Mouse (Mus musculus) hindbrain, embryonic 11.5 days (tissue): ENCODE measurements around the gene Arfgap2. TPM values are rescaled to one million over a fixed set of nuclear protein-coding genes. Genes with fewer than 3 reads are reported as not detected.
A peak's percentile ranks its signal among the peaks of the same experiment; 100 is the strongest.

ENCODE experiments used
- ATAC-seq: fragments of 200-750 bp; cut with Nextera tagmentation; 2 replicates; pipeline ENCODE4 v1.8.0; 2017; ENCODE audit warnings: mild to moderate bottlenecking, moderate TSS enrichment, moderate library complexity; ENCODE audit not compliant: low FRiP score
- DNase-seq: peaks from one replicate; pipeline ENCODE4 v3.0.0-alpha.2; 2015; ENCODE audit warnings: low spot score
- H3K27ac ChIP-seq: fragments of 300-500 bp; sonication (generic); 2 replicates; pipeline ENCODE4 v1.5.1; 2014; ENCODE audit warnings: mild to moderate bottlenecking, low read depth, low read length
- H3K27me3 ChIP-seq: fragments of 300-500 bp; sonication (generic); 2 replicates; pipeline ENCODE4 v1.6.1; 2014; ENCODE audit warnings: mild to moderate bottlenecking, low read length, moderate library complexity, mixed read lengths; ENCODE audit not compliant: control insufficient read depth, insufficient read depth
- H3K36me3 ChIP-seq: fragments of 300-500 bp; sonication (generic); 2 replicates; pipeline ENCODE4 v1.6.1; 2014; ENCODE audit warnings: mild to moderate bottlenecking, low read length, moderate library complexity, mixed read lengths; ENCODE audit not compliant: control insufficient read depth, insufficient read depth
- H3K4me1 ChIP-seq: fragments of 300-500 bp; sonication (generic); replicated peaks from 2 replicates; pipeline ENCODE4 v1.6.1; 2014; ENCODE audit warnings: low read length, mixed read lengths; ENCODE audit not compliant: control insufficient read depth, insufficient read depth
- H3K4me2 ChIP-seq: fragments of 300-500 bp; sonication (generic); replicated peaks from 2 replicates; pipeline ENCODE4 v1.6.1; 2014; ENCODE audit warnings: mild to moderate bottlenecking, low read depth, low read length
- H3K4me3 ChIP-seq: fragments of 300-500 bp; sonication (generic); 2 replicates; pipeline ENCODE4 v1.5.1; 2014; ENCODE audit warnings: low read depth, low read length
- H3K9ac ChIP-seq: fragments of 300-500 bp; sonication (generic); 2 replicates; pipeline ENCODE4 v1.6.1; 2014; ENCODE audit warnings: low read depth, low read length
- H3K9me3 ChIP-seq: fragments of 300-500 bp; sonication (generic); 2 replicates; pipeline ENCODE4 v1.6.1; 2016; ENCODE audit warnings: low read length; ENCODE audit not compliant: control insufficient read depth
- WGBS: fragments of 180-500 bp; shearing (Covaris S2); extraction: QIAGEN DNeasy Blood & Tissue Kit; methylation state at CpG from one replicate; pipeline ENCODE4 v1.1.7; 2014; 5-methylcytosine and 5-hydroxymethylcytosine counted together
- polyA plus RNA-seq: library from polyadenylated mRNA; unstranded; fragments of >200 nt; fragmentation: Nextera tagmentation; extraction: Ambion mirVana; gene quantifications from 2 replicates; pipeline ENCODE4 v1.2.1, GENCODE M21; 2014

The Arfgap2 gene
- polyA plus RNA-seq, 1 experiment from 2014 or later, result 66.1 TPM

- Histone ChIP-seq H3K4me1 (no peaks in the 10 kb centered on the region), H3K36me3 (no peaks in the 10 kb centered on the region), H3K9ac (no peak overlapping the region), H3K27me3 (no peaks in the 10 kb centered on the region), H3K27ac (no peak overlapping the region), H3K4me2 (no peak overlapping the region), H3K9me3 (no peaks in the 10 kb centered on the region), H3K4me3 (no peak overlapping the region)
- ATAC-seq (no peak), DNase-seq (no peak)
- 52% methylated on average over 3 of the region's 3 CpGs for WGBS
Observed at GRCm38 (mm10) chr2:91243416-91243815, 21.4 kb upstream of the Arfgap2 start.

GRCm38 (mm10) chr2:91244557-91245228 lies 20.1 kb upstream of the Arfgap2 start:
- no peak for DNase-seq
- Histone ChIP-seq H3K27me3 (no peaks in the 10 kb centered on the region), H3K9ac (no peak overlapping the region), H3K27ac (no peak overlapping the region), H3K9me3 (no peaks in the 10 kb centered on the region), H3K4me1 (no peaks in the 10 kb centered on the region), H3K36me3 (no peaks in the 10 kb centered on the region), H3K4me3 (no peak overlapping the region), H3K4me2 (no peak overlapping the region)
- ATAC-seq, result no peak
- WGBS, result 84% methylated on average over 5 of the region's 5 CpGs

GRCm38 (mm10) chr2:91248366-91248765 lies 16.4 kb upstream of the Arfgap2 start:
- H3K9ac ChIP-seq, result no peak overlapping the region
- no peaks in the 10 kb centered on the region for H3K4me1 ChIP-seq
- H3K9me3 ChIP-seq, result no peaks in the 10 kb centered on the region
- H3K4me2 ChIP-seq, result no peak overlapping the region
- no peak overlapping the region for H3K27ac ChIP-seq
- no peaks in the 10 kb centered on the region for H3K36me3 ChIP-seq
- DNase-seq (no peak), ATAC-seq (no peak)
- no peaks in the 10 kb centered on the region for H3K27me3 ChIP-seq
- 81% methylated on average over 4 of the region's 4 CpGs for WGBS
- no peak overlapping the region for H3K4me3 ChIP-seq

- ATAC-seq, result no peak
- H3K4me1 ChIP-seq, result peaks cover 11% of the 10 kb centered on the region; the same call in 1 of the 2 replicates
Observed at GRCm38 (mm10) chr2:91252001-91252400, 12.8 kb upstream of the Arfgap2 start.

GRCm38 (mm10) chr2:91252512-91252911 lies 12.3 kb upstream of the Arfgap2 start:
- Histone ChIP-seq H3K9me3 (no peaks in the 10 kb centered on the region), H3K27ac (no peak overlapping the region), H3K4me1 (peaks cover 11% of the 10 kb centered on the region; the same call in 1 of the 2 replicates), H3K36me3 (0 out of 2 replicates have a peak, but pooled peaks cover 3% of the 10 kb centered on the region), H3K4me2 (no peak overlapping the region), H3K4me3 (no peak overlapping the region), H3K9ac (no peak overlapping the region), H3K27me3 (peaks cover 13% of the 10 kb centered on the region)
- 55% methylated on average over 4 of the region's 4 CpGs for WGBS
- ATAC-seq, result no peak
- DNase-seq, result no peak

More at GRCm38 (mm10) chr2:91252001-91252400, 12.8 kb upstream of the Arfgap2 start:
- no peak for DNase-seq
- Histone ChIP-seq H3K27me3 (peaks cover 13% of the 10 kb centered on the region), H3K27ac (no peak overlapping the region), H3K36me3 (0 out of 2 replicates have a peak, but pooled peaks cover 3% of the 10 kb centered on the region), H3K9me3 (no peaks in the 10 kb centered on the region), H3K4me3 (no peak overlapping the region), H3K9ac (no peak overlapping the region), H3K4me2 (no peak overlapping the region)
- 72% methylated on average over 4 of the region's 4 CpGs for WGBS

GRCm38 (mm10) chr2:91254725-91255380 lies 9.9 kb upstream of the Arfgap2 start:
- WGBS, result 31% methylated on average over 8 of the region's 8 CpGs
- no peak overlapping the region for H3K4me3 ChIP-seq
- H3K27ac ChIP-seq, result no peak overlapping the region
- H3K27me3 ChIP-seq, result peaks cover 13% of the 10 kb centered on the region
- no peak for DNase-seq
- H3K36me3 ChIP-seq, result 0 out of 2 replicates have a peak, but pooled peaks cover 3% of the 10 kb centered on the region
- H3K4me1 ChIP-seq, result peaks cover 16% of the 10 kb centered on the region
- no peak overlapping the region for H3K9ac ChIP-seq
- H3K9me3 ChIP-seq, result no peaks in the 10 kb centered on the region
- ATAC-seq, result no peak
- no peak overlapping the region for H3K4me2 ChIP-seq

GRCm38 (mm10) chr2:91255661-91256150 lies 9.1 kb upstream of the Arfgap2 start, which contains the start of gene Pacsin3:
Gene Pacsin3 (plus strand): TSS chr2:91255954.
- DNase-seq (peak; percentile 56), ATAC-seq (peak; percentile 28)
- Histone ChIP-seq H3K4me1 (peaks cover 16% of the 10 kb centered on the region), H3K9ac (peak within 1 kb of the TSS; percentile 59), H3K4me3 (peak within 1 kb of the TSS; percentile 53), H3K27me3 (peaks cover 13% of the 10 kb centered on the region), H3K9me3 (no peaks in the 10 kb centered on the region), H3K4me2 (peak within 1 kb of the TSS; percentile 99), H3K36me3 (0 out of 2 replicates have a peak, but pooled peaks cover 3% of the 10 kb centered on the region), H3K27ac (no peak within 1 kb of the TSS)
- 0% methylated on average over 27 of the region's 27 CpGs for WGBS

GRCm38 (mm10) chr2:91256256-91257125 lies 8.3 kb upstream of the Arfgap2 start:
- peak overlapping the region; percentile 99 for H3K4me2 ChIP-seq
- WGBS, result under 1% methylated on average over 48 of the region's 52 CpGs
- H3K27me3 ChIP-seq, result peaks cover 13% of the 10 kb centered on the region
- peak overlapping the region; percentile 53 for H3K4me3 ChIP-seq
- ATAC-seq (peak; percentile 53), DNase-seq (peak; percentile 72)
- peaks cover 16% of the 10 kb centered on the region for H3K4me1 ChIP-seq
- H3K27ac ChIP-seq, result no peak overlapping the region
- no peaks in the 10 kb centered on the region for H3K9me3 ChIP-seq
- peak overlapping the region; percentile 59 for H3K9ac ChIP-seq
- 0 out of 2 replicates have a peak, but pooled peaks cover 3% of the 10 kb centered on the region for H3K36me3 ChIP-seq
